Mouse (Mus musculus) limb, embryonic 12.5 days (tissue): ENCODE measurements around the gene Pnmt. TPM values are rescaled to one million over a fixed set of nuclear protein-coding genes. Genes with fewer than 3 reads are reported as not detected.
A peak's percentile ranks its signal among the peaks of the same experiment; 100 is the strongest.
"Not testable (repeated sequence)": the region's sequence is repeated elsewhere in the genome, so short reads cannot be mapped to it uniquely, and the experiment has no call there.

Experiments used
- ATAC-seq: fragments of 200-750 bp; cut with Nextera tagmentation; 2 replicates; pipeline ENCODE4 v1.8.0; 2017; ENCODE audit warnings: low read depth, moderate TSS enrichment; ENCODE audit not compliant: insufficient number of reproducible peaks, insufficient read depth, low FRiP score, low TSS enrichment
- H3K27ac ChIP-seq: fragments of 300-500 bp; sonication (generic); 2 replicates; pipeline ENCODE4 v1.5.1; 2016; ENCODE audit warnings: mild to moderate bottlenecking, moderate library complexity
- H3K27me3 ChIP-seq: fragments of 300-500 bp; sonication (generic); 2 replicates; pipeline ENCODE4 v1.6.1; 2016; ENCODE audit warnings: mild to moderate bottlenecking, moderate library complexity
- H3K36me3 ChIP-seq: fragments of 300-500 bp; sonication (generic); 2 replicates; pipeline ENCODE4 v1.6.1; 2016; ENCODE audit warnings: mild to moderate bottlenecking, moderate library complexity
- H3K4me1 ChIP-seq: fragments of 300-500 bp; sonication (generic); replicated peaks from 2 replicates; pipeline ENCODE4 v1.6.1; 2016
- H3K4me2 ChIP-seq: fragments of 300-500 bp; sonication (generic); 2 replicates; pipeline ENCODE4 v1.6.1; 2016; ENCODE audit warnings: mild to moderate bottlenecking, moderate library complexity
- H3K4me3 ChIP-seq: fragments of 300-500 bp; sonication (generic); replicated peaks from 2 replicates; pipeline ENCODE4 v1.5.1; 2016; ENCODE audit warnings: mild to moderate bottlenecking
- H3K9ac ChIP-seq: fragments of 300-500 bp; sonication (generic); replicated peaks from 2 replicates; pipeline ENCODE4 v1.6.1; 2016; ENCODE audit warnings: mild to moderate bottlenecking, moderate library complexity
- H3K9me3 ChIP-seq: fragments of 300-500 bp; sonication (generic); 2 replicates; pipeline ENCODE4 v1.6.1; 2016; ENCODE audit warnings: mild to moderate bottlenecking, moderate library complexity
- WGBS: fragments of 180-500 bp; shearing (Covaris S2); methylation state at CpG from one replicate; pipeline ENCODE4 v1.1.7; 2016; 5-methylcytosine and 5-hydroxymethylcytosine counted together
- polyA plus RNA-seq: library from polyadenylated mRNA; unstranded; fragments of >200 nt; fragmentation: Nextera tagmentation; extraction: Ambion mirVana; gene quantifications from 2 replicates; pipeline ENCODE4 v1.2.1, GENCODE M21; 2016

Gene Pnmt
- polyA plus RNA-seq, 1 experiment from 2014 or later: 0.41 TPM

- no peak overlapping the region for H3K4me3 ChIP-seq
- H3K9me3 ChIP-seq: no peaks in the 10 kb centered on the region
- no peak overlapping the region for H3K9ac ChIP-seq
- WGBS: 75% methylated on average over 8 of the region's 8 CpGs
- peaks cover 66% of the 10 kb centered on the region for H3K36me3 ChIP-seq
- no peak overlapping the region for H3K4me2 ChIP-seq
- no peak overlapping the region for H3K27ac ChIP-seq
- H3K27me3 ChIP-seq: no peaks in the 10 kb centered on the region
- no peak for ATAC-seq
- H3K4me1 ChIP-seq: peaks cover 6% of the 10 kb centered on the region; the same call in 1 of the 2 replicates
These were observed 12.0 kb upstream of the Pnmt start for GRCm38 (mm10) chr11:98374266-98374665.

- no peak for ATAC-seq
- no peak overlapping the region for H3K27ac ChIP-seq
- H3K9me3 ChIP-seq: no peaks in the 10 kb centered on the region
- peaks cover 1% of the 10 kb centered on the region; the same call in 1 of the 2 replicates for H3K4me1 ChIP-seq
- no peak overlapping the region for H3K9ac ChIP-seq
- no peak overlapping the region for H3K4me3 ChIP-seq
- H3K4me2 ChIP-seq: no peak overlapping the region
- H3K36me3 ChIP-seq: peaks cover 84% of the 10 kb centered on the region
- no peaks in the 10 kb centered on the region for H3K27me3 ChIP-seq
- WGBS: 69% methylated on average over 5 of the region's 5 CpGs
These were observed 9.5 kb upstream of the Pnmt start for GRCm38 (mm10) chr11:98376756-98377155.

- Histone ChIP-seq H3K27ac (no peak overlapping the region), H3K4me3 (no peak overlapping the region), H3K27me3 (no peaks in the 10 kb centered on the region; the same call in 1 of the 2 replicates), H3K4me1 (no peaks in the 10 kb centered on the region), H3K36me3 (peaks cover 82% of the 10 kb centered on the region), H3K9me3 (no peaks in the 10 kb centered on the region), H3K9ac (no peak overlapping the region), H3K4me2 (no peak overlapping the region)
- WGBS: 86% methylated on average over 11 of the region's 11 CpGs
- no peak for ATAC-seq
These were observed 8.5 kb upstream of the Pnmt start for GRCm38 (mm10) chr11:98377787-98378186.

- WGBS: 86% methylated on average over 7 of the region's 7 CpGs
- H3K36me3 ChIP-seq: peaks cover 67% of the 10 kb centered on the region
These were observed 6.9 kb upstream of the Pnmt start for GRCm38 (mm10) chr11:98379379-98379778.

GRCm38 (mm10) chr11:98380106-98380505 is 6.1 kb upstream of the Pnmt start:
- Histone ChIP-seq H3K9ac (no peak overlapping the region), H3K4me1 (no peaks in the 10 kb centered on the region; the same call in 1 of the 2 replicates), H3K27me3 (peaks cover 23% of the 10 kb centered on the region), H3K27ac (no peak overlapping the region), H3K4me3 (no peak overlapping the region), H3K36me3 (peaks cover 59% of the 10 kb centered on the region), H3K4me2 (no peak overlapping the region), H3K9me3 (no peaks in the 10 kb centered on the region)
- WGBS: 82% methylated on average over 6 of the region's 6 CpGs
- ATAC-seq: no peak

More at GRCm38 (mm10) chr11:98379379-98379778, 6.9 kb upstream of the Pnmt start:
- no peak for ATAC-seq
- Histone ChIP-seq H3K4me1 (no peaks in the 10 kb centered on the region; the same call in 1 of the 2 replicates), H3K27ac (no peak overlapping the region), H3K9ac (no peak overlapping the region), H3K9me3 (no peaks in the 10 kb centered on the region), H3K27me3 (peaks cover 16% of the 10 kb centered on the region), H3K4me2 (no peak overlapping the region), H3K4me3 (no peak overlapping the region)

GRCm38 (mm10) chr11:98381651-98382050 is 4.6 kb upstream of the Pnmt start:
- peaks cover 38% of the 10 kb centered on the region for H3K27me3 ChIP-seq
- no peak for ATAC-seq
- H3K4me1 ChIP-seq: peaks cover 4% of the 10 kb centered on the region
- no peak overlapping the region for H3K4me2 ChIP-seq
- no peak overlapping the region for H3K9ac ChIP-seq
- peaks cover 44% of the 10 kb centered on the region for H3K36me3 ChIP-seq
- 87% methylated on average over 2 of the region's 2 CpGs for WGBS
- no peak overlapping the region for H3K4me3 ChIP-seq
- no peaks in the 10 kb centered on the region for H3K9me3 ChIP-seq
- no peak overlapping the region for H3K27ac ChIP-seq

GRCm38 (mm10) chr11:98382405-98382804 is 3.8 kb upstream of the Pnmt start:
- not testable (repeated sequence) for H3K4me1 ChIP-seq, ATAC-seq, H3K4me3 ChIP-seq, H3K4me2 ChIP-seq, H3K9me3 ChIP-seq, H3K9ac ChIP-seq, H3K27ac ChIP-seq
- 34% methylated on average over 2 of the region's 2 CpGs for WGBS
- Histone ChIP-seq H3K36me3 (peaks cover 36% of the 10 kb centered on the region), H3K27me3 (peaks cover 46% of the 10 kb centered on the region)

- Histone ChIP-seq H3K27me3 (peaks cover 56% of the 10 kb centered on the region), H3K36me3 (peaks cover 26% of the 10 kb centered on the region), H3K9me3 (no peaks in the 10 kb centered on the region), H3K4me2 (no peak within 1 kb of the TSS), H3K4me3 (no peak within 1 kb of the TSS), H3K4me1 (peaks cover 6% of the 10 kb centered on the region), H3K9ac (no peak within 1 kb of the TSS; the same call in 1 of the 2 replicates), H3K27ac (no peak within 1 kb of the TSS)
- ATAC-seq: no peak
- 56% methylated on average over 14 of the region's 14 CpGs for WGBS
These were observed 2.8 kb upstream of the Pnmt start, which contains the start of gene Tcap for GRCm38 (mm10) chr11:98383261-98384030. TSS of gene Tcap (plus strand) at chr11:98383811.

- H3K9ac ChIP-seq: no peak overlapping the region
- 74% methylated on average over 20 of the region's 20 CpGs for WGBS
- no peak overlapping the region for H3K27ac ChIP-seq
- H3K4me1 ChIP-seq: peaks cover 6% of the 10 kb centered on the region
- H3K4me3 ChIP-seq: no peak overlapping the region
- no peaks in the 10 kb centered on the region for H3K9me3 ChIP-seq
- no peak overlapping the region for H3K4me2 ChIP-seq
- H3K27me3 ChIP-seq: peaks cover 64% of the 10 kb centered on the region
- no peak for ATAC-seq
- peaks cover 18% of the 10 kb centered on the region for H3K36me3 ChIP-seq
These were observed 2.0 kb upstream of the Pnmt start for GRCm38 (mm10) chr11:98384216-98384615.

GRCm38 (mm10) chr11:98384721-98385637 is 1.3 kb upstream of the Pnmt start:
- no peaks in the 10 kb centered on the region for H3K9me3 ChIP-seq
- peaks cover 6% of the 10 kb centered on the region for H3K4me1 ChIP-seq
- H3K9ac ChIP-seq: no peak overlapping the region
- H3K4me2 ChIP-seq: no peak overlapping the region
- 69% methylated on average over 8 of the region's 8 CpGs for WGBS
- ATAC-seq: no peak
- no peak overlapping the region for H3K27ac ChIP-seq
- no peak overlapping the region for H3K4me3 ChIP-seq
- peaks cover 72% of the 10 kb centered on the region for H3K27me3 ChIP-seq
- H3K36me3 ChIP-seq: peaks cover 11% of the 10 kb centered on the region

GRCm38 (mm10) chr11:98386596-98386995 is 346 bp downstream of the Pnmt start:
- Histone ChIP-seq H3K4me2 (peak overlapping the region; percentile 37), H3K4me1 (peaks cover 6% of the 10 kb centered on the region), H3K27me3 (peaks cover 88% of the 10 kb centered on the region), H3K36me3 (no peaks in the 10 kb centered on the region; the same call in 1 of the 2 replicates), H3K4me3 (peak overlapping the region; percentile 19), H3K27ac (no peak overlapping the region), H3K9me3 (no peaks in the 10 kb centered on the region), H3K9ac (peak overlapping the region; percentile 23; the same call in 1 of the 2 replicates)
- ATAC-seq: no peak
- WGBS: 11% methylated on average over 24 of the region's 24 CpGs
